Mouse (Mus musculus): ENCODE results near the gene Sgk1.

Gene Sgk1

DNA sequence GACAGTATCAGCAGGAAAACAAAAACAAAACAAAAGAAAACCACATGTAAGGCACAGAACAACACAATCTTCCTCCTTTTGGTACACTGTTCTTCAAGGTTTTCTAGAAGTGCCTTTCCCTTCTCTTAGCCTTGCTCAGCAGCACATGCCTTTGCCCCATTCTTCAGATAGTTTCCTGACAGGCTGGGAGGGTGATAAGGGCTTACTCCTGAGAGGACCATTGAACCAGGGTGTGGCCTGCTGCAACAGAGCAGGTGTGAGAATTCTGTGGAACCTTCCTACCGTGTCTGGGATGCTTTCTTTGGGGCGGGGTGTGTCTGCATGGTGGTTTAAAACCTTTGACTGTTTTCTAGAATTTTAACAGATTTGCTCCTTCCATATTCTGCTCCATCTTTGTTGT, 79.1 kb downstream of the Sgk1 start:
- DNase-seq (ENCODE audit: extremely low read depth, low read depth, low spot score): no peak

- DNase-seq (ENCODE audit: extremely low read depth, low read depth, low spot score): no peak
Measured at GRCm38 (mm10) chr10:21963005-21963404, 81.0 kb downstream of the Sgk1 start.

DNA sequence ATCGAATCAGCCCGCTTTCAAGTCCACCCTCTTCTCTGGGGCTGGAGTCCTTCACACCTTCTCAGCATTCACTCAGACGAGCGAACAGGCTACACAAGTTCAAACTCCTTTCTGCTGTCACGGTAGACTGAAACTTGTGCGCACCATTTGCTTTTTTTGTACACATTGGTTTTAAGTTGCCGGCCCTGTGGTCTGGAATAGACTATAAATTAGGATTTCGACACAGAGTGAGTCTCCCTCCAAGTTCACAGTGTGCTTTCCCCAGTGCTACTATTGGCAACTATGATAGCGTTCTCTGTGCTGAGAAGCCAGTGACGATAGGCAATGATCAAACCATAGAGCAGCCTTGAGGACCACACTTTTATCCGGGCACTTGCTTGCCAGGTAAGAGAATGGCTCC, 91.7 kb downstream of the Sgk1 start:
- no peak for DNase-seq (ENCODE audit: extremely low read depth, low read depth, low spot score)

- no peak for DNase-seq (ENCODE audit: extremely low read depth, low read depth, low spot score)
Measured at GRCm38 (mm10) chr10:21974801-21975200, 92.8 kb downstream of the Sgk1 start.

DNA sequence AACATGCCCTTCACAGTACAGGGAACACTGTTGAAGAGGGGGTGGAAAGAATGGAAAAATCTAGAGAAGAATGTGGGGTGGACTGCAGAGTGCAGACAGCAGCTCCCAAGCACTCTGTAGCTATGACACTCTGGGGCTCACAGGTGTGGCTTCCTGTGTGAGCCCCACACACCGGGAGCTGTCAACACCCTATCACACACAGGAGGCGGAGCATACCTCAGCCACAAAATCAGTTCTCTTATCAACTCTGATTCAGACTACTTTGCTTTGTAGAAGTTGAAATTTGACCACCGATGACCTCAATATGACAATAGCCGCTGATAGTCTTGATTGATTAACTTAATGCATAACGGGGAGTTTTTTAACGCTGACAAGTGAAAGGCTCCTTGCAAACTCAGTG, 93.4 kb downstream of the Sgk1 start:
- DNase-seq (ENCODE audit: extremely low read depth, low read depth, low spot score): no peak

DNA sequence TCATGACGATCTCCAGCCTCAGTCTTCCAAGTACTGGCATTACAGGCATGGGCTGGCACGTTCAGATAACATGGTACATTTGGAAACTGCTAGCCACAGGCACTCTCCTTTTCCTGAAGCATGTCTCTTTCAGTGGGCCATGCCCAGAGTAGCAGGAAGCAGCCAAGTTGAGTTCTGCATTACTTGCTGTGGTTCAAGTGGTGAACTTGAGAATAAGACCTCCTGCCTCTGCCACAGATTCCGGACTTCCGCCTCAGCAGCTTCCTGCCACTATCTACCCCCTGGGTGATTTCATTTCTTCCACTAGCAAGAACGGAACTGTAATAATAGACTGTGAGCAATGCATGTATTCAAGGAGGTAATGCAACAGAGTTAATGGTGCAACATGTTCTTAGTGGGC, 94.3 kb downstream of the Sgk1 start:
- no peak for DNase-seq (ENCODE audit: extremely low read depth, low read depth, low spot score)

DNA sequence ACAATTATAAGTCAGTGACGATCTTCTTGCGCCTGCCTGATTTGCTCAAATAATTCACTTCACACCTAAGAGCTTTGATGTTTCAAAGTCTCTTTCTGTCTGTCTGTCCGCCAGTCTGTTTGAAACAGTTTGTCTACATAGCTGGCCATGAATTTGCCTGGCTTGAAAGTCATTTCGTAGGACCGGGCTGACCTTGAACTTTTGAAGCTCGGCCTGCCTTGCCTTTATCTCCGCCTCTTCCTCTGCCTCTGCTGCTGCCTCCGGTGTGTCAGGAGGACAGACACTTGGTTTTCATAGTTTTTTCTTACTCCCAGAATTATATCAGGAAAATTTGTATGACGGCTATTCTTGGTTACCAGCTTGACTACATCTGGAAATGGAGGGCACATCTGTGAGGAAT, 96.4 kb downstream of the Sgk1 start:
- no peak for DNase-seq (ENCODE audit: extremely low read depth, low read depth, low spot score)

DNA sequence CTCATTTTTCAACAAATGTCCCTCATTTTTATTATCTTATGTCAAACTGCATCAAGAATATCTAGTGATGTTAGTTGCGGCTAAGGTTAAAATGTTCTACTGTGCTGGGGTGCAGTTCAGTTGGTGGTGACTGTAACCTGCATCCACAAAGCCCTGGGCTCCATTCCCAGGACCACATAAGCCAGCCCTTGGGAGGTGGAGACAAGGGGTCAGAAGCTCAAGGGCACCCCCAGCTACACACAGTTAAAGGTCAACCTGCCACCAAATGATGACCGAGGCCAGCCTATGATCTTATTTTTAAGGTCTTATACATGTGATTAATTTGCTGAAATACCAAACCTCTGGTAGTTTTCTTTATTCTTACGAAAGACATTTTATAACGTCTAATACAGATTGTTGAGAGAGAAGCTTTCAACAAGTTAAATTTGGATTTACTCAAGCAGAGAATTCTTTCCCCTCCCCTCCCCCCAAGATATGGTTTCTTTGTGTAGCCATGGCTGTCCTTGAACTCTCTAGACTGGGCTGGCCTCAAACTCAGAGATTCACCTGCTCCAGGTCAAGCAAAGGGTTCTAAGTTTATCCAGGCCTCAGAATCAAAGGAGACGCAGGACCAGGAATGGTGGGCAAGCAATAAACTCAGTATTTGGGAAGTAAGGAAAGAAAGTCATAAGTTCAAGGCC, 97.4 kb downstream of the Sgk1 start:
- no peak for DNase-seq (ENCODE audit: extremely low read depth, low read depth, low spot score)

GRCm38 (mm10) chr10:21980780-21981435, 98.9 kb downstream of the Sgk1 start:
- DNase-seq (ENCODE audit: extremely low read depth, low read depth, low spot score): no peak

- no peak for DNase-seq (ENCODE audit: extremely low read depth, low read depth, low spot score)
Measured at GRCm38 (mm10) chr10:21982303-21982702, 100.3 kb downstream of the Sgk1 start.

GRCm38 (mm10) chr10:21988489-21988888, 106.5 kb downstream of the Sgk1 start:
- DNase-seq (ENCODE audit: extremely low read depth, low read depth, low spot score): no peak

GRCm38 (mm10) chr10:21991351-21991840, 109.4 kb downstream of the Sgk1 start:
- no peak for DNase-seq (ENCODE audit: extremely low read depth, low read depth, low spot score)

DNA sequence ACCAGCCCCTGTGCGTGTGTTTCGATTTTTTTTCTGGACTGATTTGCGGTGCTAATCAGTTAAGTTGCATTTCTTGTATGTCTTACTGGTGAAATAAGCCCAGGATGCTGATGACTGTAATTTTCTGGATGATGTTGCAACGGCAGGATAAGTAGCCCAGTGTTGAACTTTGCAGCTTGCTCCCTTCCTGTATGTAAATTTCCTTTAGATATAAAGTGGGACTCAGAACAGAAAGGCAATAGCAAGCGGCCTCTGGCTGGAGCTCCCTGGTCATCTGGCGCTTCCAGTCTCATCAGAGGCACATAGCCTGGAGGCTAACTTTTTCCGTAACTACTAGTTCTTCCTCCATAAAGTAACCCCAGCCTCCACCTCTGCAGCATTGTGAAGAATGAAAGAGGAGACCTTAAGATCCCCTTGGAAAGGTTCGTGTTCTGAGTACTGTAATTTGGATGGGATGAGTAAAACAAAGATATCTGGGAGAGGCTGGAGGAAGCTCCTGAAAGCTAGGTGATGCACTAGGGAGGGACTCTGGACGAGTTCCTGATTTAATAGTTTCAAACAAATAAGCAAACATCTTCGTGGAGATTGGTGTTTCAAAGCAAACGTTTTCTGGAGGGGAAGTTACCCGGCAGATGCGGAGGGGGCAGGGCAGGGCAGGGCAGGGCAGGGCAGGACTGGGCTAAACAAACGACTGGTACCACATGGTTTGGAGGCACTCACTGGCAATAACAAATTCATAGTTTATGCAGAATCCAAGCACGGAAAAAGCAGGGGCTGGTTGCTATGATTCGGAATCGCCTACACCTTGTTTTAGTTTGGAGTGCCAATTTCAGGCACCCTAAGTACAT, 110.2 kb downstream of the Sgk1 start:
- no peak for DNase-seq (ENCODE audit: extremely low read depth, low read depth, low spot score)

GRCm38 (mm10) chr10:21992834-21993514, 111.0 kb downstream of the Sgk1 start:
- DNase-seq (ENCODE audit: extremely low read depth, low read depth, low spot score): no peak

- no peak for DNase-seq (ENCODE audit: extremely low read depth, low read depth, low spot score)
Measured at GRCm38 (mm10) chr10:21993515-21994373, 111.8 kb downstream of the Sgk1 start.

GRCm38 (mm10) chr10:21994431-21994914, 112.5 kb downstream of the Sgk1 start:
- no peak for DNase-seq (ENCODE audit: extremely low read depth, low read depth, low spot score)

DNA sequence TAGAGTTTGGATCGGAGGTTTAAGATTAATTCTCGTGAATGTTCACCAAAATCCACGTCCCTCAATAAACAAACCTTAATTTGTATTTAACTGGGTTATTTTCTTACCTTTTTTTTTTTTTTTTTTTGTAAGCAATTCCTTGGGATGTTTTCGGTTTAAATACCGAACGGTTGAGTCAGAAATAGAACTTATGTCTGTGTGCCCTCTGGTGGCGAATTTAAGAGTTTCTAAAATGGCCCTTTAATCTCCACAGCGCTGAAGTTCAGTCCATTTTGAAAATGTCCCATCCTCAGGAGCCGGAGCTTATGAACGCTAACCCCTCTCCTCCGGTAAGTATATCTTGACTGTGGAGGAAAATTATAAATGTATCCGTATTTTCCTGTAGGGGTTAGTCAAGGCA, 113.2 kb downstream of the Sgk1 start:
- DNase-seq (ENCODE audit: extremely low read depth, low read depth, low spot score): no peak

DNA sequence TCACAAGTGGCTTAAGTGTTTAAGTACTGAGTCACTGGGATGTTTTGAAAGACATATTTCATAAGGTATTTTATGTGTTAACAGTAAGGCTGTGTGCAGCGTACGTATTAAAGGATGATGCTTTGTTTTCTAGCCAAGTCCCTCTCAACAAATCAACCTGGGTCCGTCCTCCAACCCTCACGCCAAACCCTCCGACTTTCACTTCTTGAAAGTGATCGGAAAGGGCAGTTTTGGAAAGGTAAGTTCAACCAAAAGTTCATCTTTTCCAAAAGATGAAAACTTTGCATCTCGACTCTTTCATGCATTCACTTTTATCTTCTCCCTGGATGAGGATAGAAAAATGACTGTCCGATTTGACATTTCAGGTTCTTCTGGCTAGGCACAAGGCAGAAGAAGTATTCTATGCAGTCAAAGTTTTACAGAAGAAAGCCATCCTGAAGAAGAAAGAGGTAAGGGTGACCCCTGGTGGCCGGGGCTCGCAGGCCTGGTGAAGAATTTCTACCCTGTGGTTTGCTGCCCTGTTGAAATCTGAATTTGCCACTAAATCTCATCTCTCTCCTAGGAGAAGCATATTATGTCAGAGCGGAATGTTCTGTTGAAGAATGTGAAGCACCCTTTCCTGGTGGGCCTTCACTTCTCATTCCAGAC, 113.8 kb downstream of the Sgk1 start:
- no peak for DNase-seq (ENCODE audit: extremely low read depth, low read depth, low spot score)

DNA sequence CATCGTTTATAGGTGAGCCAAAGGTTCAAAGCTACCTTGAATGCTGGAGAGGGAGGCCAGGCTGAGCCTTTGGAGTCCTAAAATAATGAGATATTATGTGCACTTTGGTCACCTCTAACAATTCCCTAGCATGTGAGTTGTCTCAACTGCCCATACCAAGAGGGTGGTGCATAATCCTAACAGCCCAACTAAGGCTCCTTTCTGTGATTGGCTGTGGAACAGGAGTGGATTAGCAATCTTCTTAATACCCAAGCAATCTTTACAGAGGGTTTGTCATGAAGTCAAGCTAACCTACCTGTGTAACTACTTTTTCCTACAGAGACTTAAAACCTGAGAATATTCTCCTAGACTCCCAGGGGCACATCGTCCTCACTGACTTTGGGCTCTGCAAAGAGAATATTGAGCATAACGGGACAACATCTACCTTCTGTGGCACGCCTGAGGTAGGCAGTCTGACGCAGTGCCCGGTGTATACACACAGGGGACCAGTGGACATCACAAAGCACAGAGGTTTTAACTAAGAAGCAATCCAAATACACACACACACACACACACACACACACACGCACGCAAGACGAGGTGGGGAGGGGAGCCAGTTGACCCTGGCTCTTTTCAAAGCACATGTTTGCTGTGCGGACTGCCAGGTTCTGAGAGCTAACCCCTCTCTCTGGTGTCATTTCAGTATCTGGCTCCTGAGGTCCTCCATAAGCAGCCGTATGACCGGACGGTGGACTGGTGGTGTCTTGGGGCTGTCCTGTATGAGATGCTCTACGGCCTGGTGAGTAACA, 114.9 kb downstream of the Sgk1 start:
- DNase-seq (ENCODE audit: extremely low read depth, low read depth, low spot score): no peak
